Mouse (Mus musculus): ENCODE data around the gene Ccnl2. TPM values are rescaled to one million over a fixed set of nuclear protein-coding genes. Genes with fewer than 3 reads are reported as not detected.

Gene Ccnl2
- polyA plus RNA-seq, 1 experiment from 2014 or later, result 170 TPM

- Histone ChIP-seq H3K36me3 (replicated peaks; ENCODE audit: control insufficient read depth, insufficient read depth, low read depth, low read length) (peaks cover 3% of the 10 kb centered on the region; the same call in 1 of the 2 replicates), H3K9me3 (replicated peaks; ENCODE audit: control insufficient read depth, low read length) (no peaks in the 10 kb centered on the region), H3K27me3 (ENCODE audit: control insufficient read depth, insufficient read depth, low read length) (no peaks in the 10 kb centered on the region), H3K4me2 (ENCODE audit: low read depth, low read length) (no peak overlapping the region), H3K4me1 (ENCODE audit: control insufficient read depth, insufficient read depth, low read length) (no peaks in the 10 kb centered on the region; the same call in 1 of the 2 replicates), H3K4me3 (ENCODE audit: low read depth, low read length) (no peak overlapping the region), H3K9ac (replicated peaks; ENCODE audit: low read length) (no peak overlapping the region), H3K27ac (replicated peaks; ENCODE audit: low read depth, low read length) (no peak overlapping the region)
- DNase-seq (ENCODE audit: low spot score), result no peak
- no peak for ATAC-seq (replicated peaks; ENCODE audit: insufficient number of reproducible peaks, low FRiP score, low TSS enrichment, low read depth)
- 88% methylated on average over 3 of the region's 3 CpGs for WGBS
Measured at GRCm38 (mm10) chr4:155851368-155851767, 39.1 kb downstream of the Ccnl2 start.

- peaks cover 3% of the 10 kb centered on the region; the same call in 1 of the 2 replicates for H3K36me3 ChIP-seq (replicated peaks; ENCODE audit: control insufficient read depth, insufficient read depth, low read depth, low read length)
- H3K4me3 ChIP-seq (ENCODE audit: low read depth, low read length), result no peak overlapping the region
- no peak overlapping the region for H3K9ac ChIP-seq (replicated peaks; ENCODE audit: low read length)
- no peaks in the 10 kb centered on the region; the same call in 1 of the 2 replicates for H3K4me1 ChIP-seq (ENCODE audit: control insufficient read depth, insufficient read depth, low read length)
- H3K9me3 ChIP-seq (replicated peaks; ENCODE audit: control insufficient read depth, low read length), result no peaks in the 10 kb centered on the region
- H3K27me3 ChIP-seq (ENCODE audit: control insufficient read depth, insufficient read depth, low read length), result no peaks in the 10 kb centered on the region
- H3K27ac ChIP-seq (replicated peaks; ENCODE audit: low read depth, low read length), result no peak overlapping the region
- WGBS, result 87% methylated on average over 2 of the region's 2 CpGs
- ATAC-seq (replicated peaks; ENCODE audit: insufficient number of reproducible peaks, low FRiP score, low TSS enrichment, low read depth) (no peak), DNase-seq (ENCODE audit: low spot score) (no peak)
- no peak overlapping the region for H3K4me2 ChIP-seq (ENCODE audit: low read depth, low read length)
Measured at GRCm38 (mm10) chr4:155851951-155852411, 39.7 kb downstream of the Ccnl2 start.

- Histone ChIP-seq H3K36me3 (replicated peaks; ENCODE audit: control insufficient read depth, insufficient read depth, low read depth, low read length) (peaks cover 3% of the 10 kb centered on the region; the same call in 1 of the 2 replicates), H3K9ac (replicated peaks; ENCODE audit: low read length) (no peak overlapping the region), H3K4me3 (ENCODE audit: low read depth, low read length) (no peak overlapping the region), H3K27ac (replicated peaks; ENCODE audit: low read depth, low read length) (no peak overlapping the region), H3K9me3 (replicated peaks; ENCODE audit: control insufficient read depth, low read length) (no peaks in the 10 kb centered on the region), H3K4me2 (ENCODE audit: low read depth, low read length) (no peak overlapping the region), H3K4me1 (ENCODE audit: control insufficient read depth, insufficient read depth, low read length) (no peaks in the 10 kb centered on the region; the same call in 1 of the 2 replicates), H3K27me3 (ENCODE audit: control insufficient read depth, insufficient read depth, low read length) (no peaks in the 10 kb centered on the region)
- ATAC-seq (replicated peaks; ENCODE audit: insufficient number of reproducible peaks, low FRiP score, low TSS enrichment, low read depth), result no peak
- WGBS, result 92% methylated on average over 9 of the region's 9 CpGs
- no peak for DNase-seq (ENCODE audit: low spot score)
Measured at GRCm38 (mm10) chr4:155853421-155853820, 41.1 kb downstream of the Ccnl2 start.

- H3K36me3 ChIP-seq (replicated peaks; ENCODE audit: control insufficient read depth, insufficient read depth, low read depth, low read length), result peaks cover 3% of the 10 kb centered on the region; the same call in 1 of the 2 replicates
- no peak overlapping the region for H3K4me3 ChIP-seq (ENCODE audit: low read depth, low read length)
Measured at GRCm38 (mm10) chr4:155854991-155855390, 42.7 kb downstream of the Ccnl2 start.

GRCm38 (mm10) chr4:155856071-155856470, 43.8 kb downstream of the Ccnl2 start:
- DNase-seq (ENCODE audit: low spot score) (no peak), ATAC-seq (replicated peaks; ENCODE audit: insufficient number of reproducible peaks, low FRiP score, low TSS enrichment, low read depth) (no peak)
- Histone ChIP-seq H3K4me3 (ENCODE audit: low read depth, low read length) (no peak overlapping the region), H3K4me2 (ENCODE audit: low read depth, low read length) (no peak overlapping the region), H3K9ac (replicated peaks; ENCODE audit: low read length) (no peak overlapping the region), H3K27ac (replicated peaks; ENCODE audit: low read depth, low read length) (no peak overlapping the region), H3K9me3 (replicated peaks; ENCODE audit: control insufficient read depth, low read length) (no peaks in the 10 kb centered on the region), H3K4me1 (ENCODE audit: control insufficient read depth, insufficient read depth, low read length) (no peaks in the 10 kb centered on the region), H3K27me3 (ENCODE audit: control insufficient read depth, insufficient read depth, low read length) (no peaks in the 10 kb centered on the region), H3K36me3 (replicated peaks; ENCODE audit: control insufficient read depth, insufficient read depth, low read depth, low read length) (peaks cover 3% of the 10 kb centered on the region; the same call in 1 of the 2 replicates)
- 93% methylated on average over 12 of the region's 12 CpGs for WGBS

More at GRCm38 (mm10) chr4:155854991-155855390, 42.7 kb downstream of the Ccnl2 start:
- no peak for DNase-seq (ENCODE audit: low spot score)
- Histone ChIP-seq H3K9me3 (replicated peaks; ENCODE audit: control insufficient read depth, low read length) (no peaks in the 10 kb centered on the region), H3K9ac (replicated peaks; ENCODE audit: low read length) (no peak overlapping the region), H3K27me3 (ENCODE audit: control insufficient read depth, insufficient read depth, low read length) (no peaks in the 10 kb centered on the region), H3K4me2 (ENCODE audit: low read depth, low read length) (no peak overlapping the region), H3K27ac (replicated peaks; ENCODE audit: low read depth, low read length) (no peak overlapping the region), H3K4me1 (ENCODE audit: control insufficient read depth, insufficient read depth, low read length) (no peaks in the 10 kb centered on the region)
- WGBS, result 92% methylated on average over 12 of the region's 12 CpGs
- no peak for ATAC-seq (replicated peaks; ENCODE audit: insufficient number of reproducible peaks, low FRiP score, low TSS enrichment, low read depth)

- Histone ChIP-seq H3K36me3 (replicated peaks; ENCODE audit: control insufficient read depth, insufficient read depth, low read depth, low read length) (peaks cover 3% of the 10 kb centered on the region; the same call in 1 of the 2 replicates), H3K4me2 (ENCODE audit: low read depth, low read length) (no peak overlapping the region), H3K27ac (replicated peaks; ENCODE audit: low read depth, low read length) (no peak overlapping the region), H3K4me1 (ENCODE audit: control insufficient read depth, insufficient read depth, low read length) (no peaks in the 10 kb centered on the region), H3K9ac (replicated peaks; ENCODE audit: low read length) (no peak overlapping the region), H3K4me3 (ENCODE audit: low read depth, low read length) (no peak overlapping the region), H3K27me3 (ENCODE audit: control insufficient read depth, insufficient read depth, low read length) (no peaks in the 10 kb centered on the region), H3K9me3 (replicated peaks; ENCODE audit: control insufficient read depth, low read length) (no peaks in the 10 kb centered on the region)
- 89% methylated on average over 3 of the region's 3 CpGs for WGBS
- no peak for DNase-seq (ENCODE audit: low spot score)
- ATAC-seq (replicated peaks; ENCODE audit: insufficient number of reproducible peaks, low FRiP score, low TSS enrichment, low read depth), result no peak
Measured at GRCm38 (mm10) chr4:155856881-155857280, 44.6 kb downstream of the Ccnl2 start.

GRCm38 (mm10) chr4:155859318-155859717, 47.0 kb downstream of the Ccnl2 start:
- Histone ChIP-seq H3K36me3 (replicated peaks; ENCODE audit: control insufficient read depth, insufficient read depth, low read depth, low read length) (peaks cover 3% of the 10 kb centered on the region; the same call in 1 of the 2 replicates), H3K4me1 (ENCODE audit: control insufficient read depth, insufficient read depth, low read length) (no peaks in the 10 kb centered on the region), H3K9me3 (replicated peaks; ENCODE audit: control insufficient read depth, low read length) (no peaks in the 10 kb centered on the region), H3K27me3 (ENCODE audit: control insufficient read depth, insufficient read depth, low read length) (no peaks in the 10 kb centered on the region), H3K4me3 (ENCODE audit: low read depth, low read length) (no peak overlapping the region), H3K27ac (replicated peaks; ENCODE audit: low read depth, low read length) (no peak overlapping the region), H3K9ac (replicated peaks; ENCODE audit: low read length) (no peak overlapping the region), H3K4me2 (ENCODE audit: low read depth, low read length) (no peak overlapping the region)
- 18% methylated on average over 13 of the region's 13 CpGs for whole genome bisulfite sequencing
- peak; percentile 86 for DNase-seq (ENCODE audit: low spot score)
- peak; percentile 24; the same call in 1 of the 2 replicates for ATAC-seq (replicated peaks; ENCODE audit: insufficient number of reproducible peaks, low FRiP score, low TSS enrichment, low read depth)

- 91% methylated on average over 7 of the region's 7 CpGs for WGBS
- no peaks in the 10 kb centered on the region for H3K27me3 ChIP-seq (ENCODE audit: control insufficient read depth, insufficient read depth, low read length)
Measured at GRCm38 (mm10) chr4:155861787-155862186, 49.5 kb downstream of the Ccnl2 start.

More at GRCm38 (mm10) chr4:155861787-155862186, 49.5 kb downstream of the Ccnl2 start:
- DNase-seq (ENCODE audit: low spot score) (no peak), ATAC-seq (replicated peaks; ENCODE audit: insufficient number of reproducible peaks, low FRiP score, low TSS enrichment, low read depth) (no peak)
- Histone ChIP-seq H3K4me1 (ENCODE audit: control insufficient read depth, insufficient read depth, low read length) (no peaks in the 10 kb centered on the region), H3K9ac (replicated peaks; ENCODE audit: low read length) (no peak overlapping the region), H3K4me2 (ENCODE audit: low read depth, low read length) (no peak overlapping the region), H3K36me3 (replicated peaks; ENCODE audit: control insufficient read depth, insufficient read depth, low read depth, low read length) (no peaks in the 10 kb centered on the region), H3K4me3 (ENCODE audit: low read depth, low read length) (no peak overlapping the region), H3K27ac (replicated peaks; ENCODE audit: low read depth, low read length) (no peak overlapping the region), H3K9me3 (replicated peaks; ENCODE audit: control insufficient read depth, low read length) (no peaks in the 10 kb centered on the region)
